Mouse (Mus musculus): ENCODE results near the gene Eif5a2. TPM values are rescaled to one million over a fixed set of nuclear protein-coding genes. Genes with fewer than 3 reads are reported as not detected.

The Eif5a2 gene
- polyA plus RNA-seq, 1 experiment = not detected

- Histone ChIP-seq H3K27ac (ENCODE audit: insufficient read depth, low read depth, low read length) (no peak overlapping the region), H3K4me3 (ENCODE audit: insufficient read depth, low read depth, low read length) (no peak overlapping the region), H3K4me1 (ENCODE audit: control insufficient read depth, insufficient read depth, low read length) (peaks cover 11% of the 10 kb centered on the region)
- TF ChIP-seq CTCF (IDR thresholded peaks at IDR 0.05; ENCODE audit: insufficient read depth, low read depth, low read length) (no peak), POLR2A (IDR thresholded peaks at IDR 0.05; ENCODE audit: insufficient read depth, low read depth, low read length) (no peak)
- WGBS = 76% methylated on average over 2 of the region's 2 CpGs
These were observed 3.1 kb downstream of the Eif5a2 start for GRCm38 (mm10) chr3:28784176-28784575.

DNA sequence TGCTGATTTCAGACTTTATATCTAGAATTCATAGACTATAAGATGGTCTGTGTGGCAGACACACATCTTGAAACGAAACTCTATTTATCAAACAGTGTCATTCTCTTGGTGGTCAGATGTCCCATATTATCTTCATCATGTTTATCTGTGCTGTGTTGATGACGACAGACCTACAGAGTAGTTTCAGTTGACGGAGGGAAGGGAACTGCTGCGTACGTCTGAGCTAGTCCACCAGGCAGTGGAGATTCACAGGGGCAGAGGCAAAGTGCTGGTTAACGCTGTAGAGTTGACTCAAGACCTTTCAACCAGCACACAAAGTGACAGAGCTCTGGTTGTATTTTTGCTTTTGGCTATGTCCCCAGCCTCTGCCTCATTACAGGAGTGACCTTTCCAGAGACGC lies 13.8 kb downstream of the Eif5a2 start:
- WGBS = 90% methylated on average over 7 of the region's 7 CpGs
- no peaks in the 10 kb centered on the region for H3K4me1 ChIP-seq (ENCODE audit: control insufficient read depth, insufficient read depth, low read length)
- TF ChIP-seq POLR2A (IDR thresholded peaks at IDR 0.05; ENCODE audit: insufficient read depth, low read depth, low read length) (no peak), CTCF (IDR thresholded peaks at IDR 0.05; ENCODE audit: insufficient read depth, low read depth, low read length) (no peak)
- H3K4me3 ChIP-seq (ENCODE audit: insufficient read depth, low read depth, low read length) = no peak overlapping the region
- no peak overlapping the region for H3K27ac ChIP-seq (ENCODE audit: insufficient read depth, low read depth, low read length)

GRCm38 (mm10) chr3:28805301-28806097 lies 24.4 kb downstream of the Eif5a2 start, which contains the start of gene Rpl22l1:
TSS of gene Rpl22l1 (plus strand) at chr3:28805436.
- Histone ChIP-seq H3K27ac (ENCODE audit: insufficient read depth, low read depth, low read length) (0 out of 2 replicates have a peak within 1 kb of the TSS, but pooled peaks have one; percentile 40), H3K4me1 (ENCODE audit: control insufficient read depth, insufficient read depth, low read length) (no peaks in the 10 kb centered on the region), H3K4me3 (ENCODE audit: insufficient read depth, low read depth, low read length) (peak within 1 kb of the TSS; percentile 69)
- under 1% methylated on average over 72 of the region's 72 CpGs for WGBS
- TF ChIP-seq POLR2A (IDR thresholded peaks at IDR 0.05; ENCODE audit: insufficient read depth, low read depth, low read length) (peak; percentile 98), CTCF (IDR thresholded peaks at IDR 0.05; ENCODE audit: insufficient read depth, low read depth, low read length) (peak; percentile 33; the same call in 1 of the 2 replicates)

GRCm38 (mm10) chr3:28808039-28808643 lies 27.1 kb downstream of the Eif5a2 start:
- 89% methylated on average over 4 of the region's 4 CpGs for WGBS
- no peak overlapping the region for H3K4me3 ChIP-seq (ENCODE audit: insufficient read depth, low read depth, low read length)
- H3K27ac ChIP-seq (ENCODE audit: insufficient read depth, low read depth, low read length) = no peak overlapping the region
- no peaks in the 10 kb centered on the region for H3K4me1 ChIP-seq (ENCODE audit: control insufficient read depth, insufficient read depth, low read length)
- TF ChIP-seq POLR2A (IDR thresholded peaks at IDR 0.05; ENCODE audit: insufficient read depth, low read depth, low read length) (no peak), CTCF (IDR thresholded peaks at IDR 0.05; ENCODE audit: insufficient read depth, low read depth, low read length) (no peak)

DNA sequence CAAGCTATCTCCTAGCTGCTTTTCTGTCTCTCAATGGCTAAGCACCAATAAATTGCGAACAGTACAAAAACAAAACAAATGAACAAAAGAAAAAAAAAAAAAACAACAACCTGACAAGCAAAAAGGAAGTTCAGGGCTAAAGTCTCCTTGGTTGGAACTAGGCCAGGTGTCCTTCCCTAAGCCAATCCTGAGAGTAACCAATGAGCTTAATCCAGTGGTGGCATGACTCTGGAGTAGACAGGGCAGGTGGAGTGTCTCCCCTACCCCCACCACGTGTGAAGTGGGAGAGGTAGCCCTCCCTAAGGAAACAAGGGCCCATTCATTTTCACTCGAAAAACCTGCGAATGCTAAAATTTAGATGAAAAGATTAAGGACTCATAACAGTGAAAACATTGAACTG lies 30.4 kb downstream of the Eif5a2 start:
- 65% methylated on average over 4 of the region's 4 CpGs for WGBS
- H3K4me1 ChIP-seq (ENCODE audit: control insufficient read depth, insufficient read depth, low read length) = no peaks in the 10 kb centered on the region
- H3K4me3 ChIP-seq (ENCODE audit: insufficient read depth, low read depth, low read length) = no peak overlapping the region
- H3K27ac ChIP-seq (ENCODE audit: insufficient read depth, low read depth, low read length) = no peak overlapping the region
- no peak for TF ChIP-seq POLR2A (IDR thresholded peaks at IDR 0.05; ENCODE audit: insufficient read depth, low read depth, low read length)
- TF ChIP-seq CTCF (IDR thresholded peaks at IDR 0.05; ENCODE audit: insufficient read depth, low read depth, low read length) = no peak

GRCm38 (mm10) chr3:28814361-28814760 lies 33.3 kb downstream of the Eif5a2 start:
- no peak overlapping the region for H3K27ac ChIP-seq (ENCODE audit: insufficient read depth, low read depth, low read length)
- WGBS = 8% methylated on average over 4 of the region's 4 CpGs
- no peak for TF ChIP-seq POLR2A (IDR thresholded peaks at IDR 0.05; ENCODE audit: insufficient read depth, low read depth, low read length)
- TF ChIP-seq CTCF (IDR thresholded peaks at IDR 0.05; ENCODE audit: insufficient read depth, low read depth, low read length) = no peak

GRCm38 (mm10) chr3:28816010-28816540 lies 35.0 kb downstream of the Eif5a2 start:
- no peaks in the 10 kb centered on the region for H3K4me1 ChIP-seq (ENCODE audit: control insufficient read depth, insufficient read depth, low read length)
- no peak overlapping the region for H3K4me3 ChIP-seq (ENCODE audit: insufficient read depth, low read depth, low read length)
- no peak for TF ChIP-seq POLR2A (IDR thresholded peaks at IDR 0.05; ENCODE audit: insufficient read depth, low read depth, low read length)
- TF ChIP-seq CTCF (IDR thresholded peaks at IDR 0.05; ENCODE audit: insufficient read depth, low read depth, low read length) = no peak
- no peak overlapping the region for H3K27ac ChIP-seq (ENCODE audit: insufficient read depth, low read depth, low read length)
- WGBS = 83% methylated on average over 4 of the region's 4 CpGs

More at GRCm38 (mm10) chr3:28814361-28814760, 33.3 kb downstream of the Eif5a2 start:
- Histone ChIP-seq H3K4me3 (ENCODE audit: insufficient read depth, low read depth, low read length) (no peak overlapping the region), H3K4me1 (ENCODE audit: control insufficient read depth, insufficient read depth, low read length) (no peaks in the 10 kb centered on the region)

- 94% methylated on average over 1 of the region's 1 CpGs for WGBS
- Histone ChIP-seq H3K27ac (ENCODE audit: insufficient read depth, low read depth, low read length) (no peak overlapping the region), H3K4me3 (ENCODE audit: insufficient read depth, low read depth, low read length) (no peak overlapping the region), H3K4me1 (ENCODE audit: control insufficient read depth, insufficient read depth, low read length) (no peaks in the 10 kb centered on the region)
- no peak for TF ChIP-seq POLR2A (IDR thresholded peaks at IDR 0.05; ENCODE audit: insufficient read depth, low read depth, low read length)
- no peak for TF ChIP-seq CTCF (IDR thresholded peaks at IDR 0.05; ENCODE audit: insufficient read depth, low read depth, low read length)
These were observed 45.2 kb downstream of the Eif5a2 start for GRCm38 (mm10) chr3:28826272-28826671.

- no peak overlapping the region for H3K27ac ChIP-seq (ENCODE audit: insufficient read depth, low read depth, low read length)
- no peaks in the 10 kb centered on the region for H3K4me1 ChIP-seq (ENCODE audit: control insufficient read depth, insufficient read depth, low read length)
- TF ChIP-seq CTCF (IDR thresholded peaks at IDR 0.05; ENCODE audit: insufficient read depth, low read depth, low read length) = no peak
- TF ChIP-seq POLR2A (IDR thresholded peaks at IDR 0.05; ENCODE audit: insufficient read depth, low read depth, low read length) = no peak
- no peak overlapping the region for H3K4me3 ChIP-seq (ENCODE audit: insufficient read depth, low read depth, low read length)
- 77% methylated on average over 2 of the region's 2 CpGs for WGBS
These were observed 46.5 kb downstream of the Eif5a2 start for GRCm38 (mm10) chr3:28827605-28828004.

Data from olfactory bulb, adult 2 months (tissue).